Mouse (Mus musculus) lung, embryonic 16.5 days (tissue): Measurements from ENCODE around the gene Nck2. TPM values are rescaled to one million over a fixed set of nuclear protein-coding genes. Genes with fewer than 3 reads are reported as not detected.

Source experiments
- ATAC-seq: fragments of 200-750 bp; cut with Nextera tagmentation; 2 replicates; pipeline ENCODE4 v1.8.0; 2017; ENCODE audit warnings: low read depth, mild to moderate bottlenecking, moderate library complexity
- H3K27ac ChIP-seq: fragments of 300-500 bp; sonication (generic); 2 replicates; pipeline ENCODE4 v1.5.1; 2014; ENCODE audit warnings: mild to moderate bottlenecking, control low read depth, low read length
- H3K27me3 ChIP-seq: fragments of 300-500 bp; sonication (generic); 2 replicates; pipeline ENCODE4 v1.6.1; 2014; ENCODE audit warnings: low read depth, low read length, mixed read lengths; ENCODE audit not compliant: control insufficient read depth, insufficient read depth
- H3K36me3 ChIP-seq: fragments of 300-500 bp; sonication (generic); 2 replicates; pipeline ENCODE4 v1.6.1; 2014; ENCODE audit warnings: low read length; ENCODE audit not compliant: control insufficient read depth, insufficient read depth
- H3K4me1 ChIP-seq: fragments of 300-500 bp; sonication (generic); replicated peaks from 2 replicates; pipeline ENCODE4 v1.6.1; 2014; ENCODE audit warnings: low read length, mixed read lengths; ENCODE audit not compliant: control insufficient read depth, insufficient read depth
- H3K4me2 ChIP-seq: fragments of 300-500 bp; sonication (generic); 2 replicates; pipeline ENCODE4 v1.6.1; 2014; ENCODE audit warnings: low read depth, low read length, control low read depth
- H3K4me3 ChIP-seq: fragments of 300-500 bp; sonication (generic); 2 replicates; pipeline ENCODE4 v1.5.1; 2014; ENCODE audit warnings: mild to moderate bottlenecking, low read length, control low read depth
- H3K9ac ChIP-seq: fragments of 300-500 bp; sonication (generic); 2 replicates; pipeline ENCODE4 v1.6.1; 2014; ENCODE audit warnings: low read length, control low read depth
- H3K9me3 ChIP-seq: fragments of 300-500 bp; sonication (generic); 2 replicates; pipeline ENCODE4 v1.6.1; 2016; ENCODE audit warnings: low read length; ENCODE audit not compliant: control insufficient read depth
- WGBS: fragments of 180-500 bp; shearing (Covaris S2); extraction: QIAGEN DNeasy Blood & Tissue Kit; methylation state at CpG from one replicate; pipeline ENCODE4 v1.1.7; 2014; 5-methylcytosine and 5-hydroxymethylcytosine counted together
- polyA plus RNA-seq: library from polyadenylated mRNA; unstranded; fragments of >200 nt; fragmentation: Nextera tagmentation; extraction: Ambion mirVana; gene quantifications from 2 replicates; pipeline ENCODE4 v1.2.1, GENCODE M21; 2015

The Nck2 gene
- polyA plus RNA-seq, 1 experiment from 2014 or later: 43.4 TPM

DNA sequence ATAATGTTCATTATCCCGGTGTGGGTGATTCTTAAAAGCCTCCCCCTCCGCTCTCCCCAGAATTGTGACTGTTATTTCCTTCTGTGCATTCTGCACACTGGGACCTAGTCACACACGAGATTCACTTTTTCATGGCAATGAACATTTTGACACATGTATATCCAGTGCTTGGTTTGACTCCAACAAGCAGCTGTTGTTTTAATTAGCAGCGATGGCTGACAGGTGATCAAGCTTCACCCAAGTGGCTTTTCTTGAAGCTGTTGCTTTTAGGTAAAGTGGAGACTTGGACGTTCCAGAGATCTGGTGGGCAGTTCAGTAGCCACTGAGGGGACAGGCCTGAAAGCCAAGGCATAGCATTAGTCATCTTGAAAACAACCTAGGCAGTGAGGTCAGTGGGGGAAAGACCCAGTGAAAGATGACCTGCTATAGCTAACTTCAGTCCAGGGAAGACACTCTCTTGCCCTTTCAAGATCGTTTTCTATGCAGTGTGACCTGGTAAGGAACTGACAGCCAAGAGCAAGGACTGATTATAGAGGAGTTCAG lies 17.3 kb upstream of the Nck2 start:
- no peak overlapping the region for H3K9ac ChIP-seq
- ATAC-seq: no peak
- H3K9me3 ChIP-seq: no peaks in the 10 kb centered on the region
- WGBS: 56% methylated on average over 6 of the region's 6 CpGs
- H3K4me3 ChIP-seq: no peak overlapping the region
- no peaks in the 10 kb centered on the region for H3K36me3 ChIP-seq
- H3K27me3 ChIP-seq: no peaks in the 10 kb centered on the region
- H3K27ac ChIP-seq: no peak overlapping the region; the same call in 1 of the 2 replicates
- peaks cover 7% of the 10 kb centered on the region; the same call in 1 of the 2 replicates for H3K4me1 ChIP-seq
- no peak overlapping the region for H3K4me2 ChIP-seq

DNA sequence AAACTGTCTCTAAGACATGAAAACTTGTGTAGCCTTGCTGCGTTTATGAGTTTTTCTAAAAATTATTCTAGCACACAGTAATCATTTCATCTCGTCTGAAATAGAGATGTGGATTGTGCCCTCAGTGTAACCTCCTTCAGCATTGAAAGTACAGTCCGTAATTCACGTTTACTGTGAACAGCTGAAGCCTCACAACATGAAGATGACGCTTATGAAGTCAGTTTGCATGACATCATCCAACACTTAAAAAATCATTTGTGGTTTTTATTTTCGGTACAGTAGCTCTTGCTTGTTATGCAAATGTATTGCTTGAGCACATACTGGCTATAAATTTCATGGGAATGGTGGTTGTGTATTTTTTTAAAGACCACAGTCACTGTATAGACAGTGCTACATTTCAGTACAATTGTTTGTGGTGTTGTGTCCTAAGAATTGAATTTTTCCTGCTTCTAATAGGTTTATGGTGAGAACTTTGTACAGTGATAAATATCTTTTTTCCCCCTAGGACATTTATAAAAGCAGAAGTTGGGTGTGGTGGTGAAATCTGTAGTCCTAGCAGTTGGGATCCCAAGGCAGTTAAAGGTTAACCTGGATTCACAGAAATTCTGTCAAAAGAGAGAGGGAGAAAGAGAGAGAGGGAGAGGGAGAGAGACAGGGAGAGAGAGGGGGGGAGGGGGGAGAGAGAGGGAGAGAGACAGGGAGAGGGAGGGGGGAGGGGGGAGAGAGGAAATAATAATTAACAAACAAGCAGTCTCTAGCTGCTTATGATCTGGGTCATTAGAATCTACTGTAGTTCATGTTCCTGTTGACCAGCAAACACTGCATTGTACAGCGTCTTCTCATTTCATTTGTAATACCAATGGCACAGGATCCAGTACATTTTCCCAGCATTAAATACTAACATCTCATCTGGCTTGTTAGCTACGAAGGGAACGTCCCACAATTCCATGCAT lies 14.2 kb upstream of the Nck2 start:
- H3K4me2 ChIP-seq: no peak overlapping the region
- no peaks in the 10 kb centered on the region for H3K9me3 ChIP-seq
- WGBS: 75% methylated on average over 9 of the region's 9 CpGs
- H3K4me3 ChIP-seq: no peak overlapping the region
- no peak overlapping the region for H3K9ac ChIP-seq
- H3K4me1 ChIP-seq: peaks cover 7% of the 10 kb centered on the region; the same call in 1 of the 2 replicates
- H3K27ac ChIP-seq: no peak overlapping the region
- ATAC-seq: no peak
- H3K27me3 ChIP-seq: no peaks in the 10 kb centered on the region
- H3K36me3 ChIP-seq: no peaks in the 10 kb centered on the region

DNA sequence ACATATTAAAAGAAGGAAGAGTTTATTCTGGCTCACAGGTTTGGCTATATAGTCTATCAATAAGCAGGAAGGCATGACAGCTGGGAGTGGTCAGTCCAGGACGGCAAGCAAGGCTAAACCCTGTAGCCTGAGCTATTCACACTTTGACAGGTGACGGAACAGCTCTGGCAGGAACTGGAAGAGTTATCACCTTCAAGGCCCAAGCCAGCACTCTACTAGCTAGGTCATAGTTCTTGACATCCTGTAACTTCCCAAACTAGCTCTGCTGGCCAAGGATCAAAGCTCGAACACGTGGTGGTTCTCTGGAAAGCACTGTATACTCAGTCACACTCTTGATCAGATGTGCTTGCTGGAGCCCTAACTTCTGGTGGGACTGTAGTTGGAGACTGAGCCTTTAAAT lies 10.5 kb upstream of the Nck2 start:
- WGBS: 49% methylated on average over 4 of the region's 4 CpGs
- Histone ChIP-seq H3K9me3 (no peaks in the 10 kb centered on the region), H3K4me3 (no peak overlapping the region), H3K36me3 (no peaks in the 10 kb centered on the region), H3K27ac (no peak overlapping the region), H3K4me2 (no peak overlapping the region), H3K27me3 (no peaks in the 10 kb centered on the region), H3K9ac (no peak overlapping the region), H3K4me1 (no peaks in the 10 kb centered on the region)
- no peak for ATAC-seq

DNA sequence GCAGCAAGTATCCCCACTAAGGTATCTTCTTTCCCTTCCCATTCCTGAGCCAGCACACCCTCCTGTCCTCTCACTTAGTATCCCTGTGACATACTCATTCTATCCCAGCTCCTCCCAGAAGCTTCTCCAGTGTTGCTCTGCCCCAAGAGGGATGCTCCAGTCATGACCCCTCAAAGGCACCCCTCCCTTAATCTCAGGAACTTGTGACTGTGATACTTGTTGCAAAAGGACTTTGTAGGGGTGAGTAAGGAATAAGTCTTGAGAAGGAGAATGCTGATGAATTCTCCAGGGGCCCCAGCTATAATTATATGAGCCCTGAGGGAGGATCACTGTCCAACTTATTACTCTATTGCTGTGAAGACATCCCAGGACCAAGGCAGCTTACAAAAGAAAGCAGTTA lies 7.8 kb upstream of the Nck2 start:
- H3K4me1 ChIP-seq: no peaks in the 10 kb centered on the region
- H3K27ac ChIP-seq: no peak overlapping the region
- H3K36me3 ChIP-seq: no peaks in the 10 kb centered on the region
- no peak for ATAC-seq
- no peak overlapping the region for H3K4me3 ChIP-seq
- H3K9ac ChIP-seq: no peak overlapping the region
- no peaks in the 10 kb centered on the region for H3K27me3 ChIP-seq
- no peaks in the 10 kb centered on the region for H3K9me3 ChIP-seq
- no peak overlapping the region for H3K4me2 ChIP-seq

DNA sequence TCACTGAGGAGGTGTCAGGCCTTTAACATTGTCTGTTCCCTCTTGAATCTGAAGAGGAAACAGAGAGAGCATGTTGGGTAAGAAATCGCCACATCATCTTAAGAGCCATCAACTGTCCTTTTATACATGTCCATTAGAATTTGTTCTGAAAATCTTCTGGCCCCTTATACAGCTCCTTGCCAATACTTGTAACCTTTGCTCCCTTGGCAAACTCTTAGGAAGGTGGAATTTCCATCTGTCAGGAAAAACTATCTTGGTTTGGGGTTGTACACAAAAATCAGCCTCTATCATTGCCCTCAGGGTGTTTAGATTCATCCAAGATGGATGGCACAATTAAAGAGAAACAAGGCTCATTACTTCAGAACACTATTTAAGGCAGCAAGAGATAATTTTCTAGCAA lies 5.1 kb upstream of the Nck2 start:
- Histone ChIP-seq H3K4me1 (peaks cover under 1% of the 10 kb centered on the region; the same call in 1 of the 2 replicates), H3K27me3 (no peaks in the 10 kb centered on the region), H3K4me2 (no peak overlapping the region), H3K9me3 (no peaks in the 10 kb centered on the region), H3K27ac (no peak overlapping the region), H3K9ac (no peak overlapping the region), H3K36me3 (no peaks in the 10 kb centered on the region), H3K4me3 (no peak overlapping the region)
- ATAC-seq: no peak
- WGBS: 84% methylated on average over 1 of the region's 1 CpGs

DNA sequence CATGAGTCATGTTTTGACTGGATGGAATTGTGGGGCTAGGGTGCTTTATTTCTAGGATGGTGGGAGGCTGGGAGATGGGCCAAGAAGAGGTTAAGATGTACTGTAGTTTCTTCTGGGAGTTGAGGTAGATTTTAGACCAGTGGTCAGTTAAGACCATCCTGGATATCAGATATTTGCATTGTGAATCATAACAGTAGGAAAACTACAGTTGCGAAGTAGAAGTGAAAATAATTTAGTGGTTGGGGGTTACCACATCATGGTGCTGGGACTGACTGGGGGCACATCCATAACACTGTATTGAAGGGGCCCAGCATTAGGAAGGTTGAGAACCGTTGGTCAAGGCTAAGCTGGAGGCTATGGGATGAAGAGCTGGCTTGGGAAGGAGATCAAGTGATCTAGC lies 1.8 kb upstream of the Nck2 start:
- Histone ChIP-seq H3K4me1 (peaks cover 17% of the 10 kb centered on the region), H3K27ac (no peak overlapping the region), H3K4me2 (no peak overlapping the region), H3K27me3 (no peaks in the 10 kb centered on the region), H3K9ac (no peak overlapping the region), H3K36me3 (no peaks in the 10 kb centered on the region), H3K9me3 (no peaks in the 10 kb centered on the region), H3K4me3 (no peak overlapping the region)
- 88% methylated on average over 2 of the region's 2 CpGs for WGBS
- no peak for ATAC-seq

DNA sequence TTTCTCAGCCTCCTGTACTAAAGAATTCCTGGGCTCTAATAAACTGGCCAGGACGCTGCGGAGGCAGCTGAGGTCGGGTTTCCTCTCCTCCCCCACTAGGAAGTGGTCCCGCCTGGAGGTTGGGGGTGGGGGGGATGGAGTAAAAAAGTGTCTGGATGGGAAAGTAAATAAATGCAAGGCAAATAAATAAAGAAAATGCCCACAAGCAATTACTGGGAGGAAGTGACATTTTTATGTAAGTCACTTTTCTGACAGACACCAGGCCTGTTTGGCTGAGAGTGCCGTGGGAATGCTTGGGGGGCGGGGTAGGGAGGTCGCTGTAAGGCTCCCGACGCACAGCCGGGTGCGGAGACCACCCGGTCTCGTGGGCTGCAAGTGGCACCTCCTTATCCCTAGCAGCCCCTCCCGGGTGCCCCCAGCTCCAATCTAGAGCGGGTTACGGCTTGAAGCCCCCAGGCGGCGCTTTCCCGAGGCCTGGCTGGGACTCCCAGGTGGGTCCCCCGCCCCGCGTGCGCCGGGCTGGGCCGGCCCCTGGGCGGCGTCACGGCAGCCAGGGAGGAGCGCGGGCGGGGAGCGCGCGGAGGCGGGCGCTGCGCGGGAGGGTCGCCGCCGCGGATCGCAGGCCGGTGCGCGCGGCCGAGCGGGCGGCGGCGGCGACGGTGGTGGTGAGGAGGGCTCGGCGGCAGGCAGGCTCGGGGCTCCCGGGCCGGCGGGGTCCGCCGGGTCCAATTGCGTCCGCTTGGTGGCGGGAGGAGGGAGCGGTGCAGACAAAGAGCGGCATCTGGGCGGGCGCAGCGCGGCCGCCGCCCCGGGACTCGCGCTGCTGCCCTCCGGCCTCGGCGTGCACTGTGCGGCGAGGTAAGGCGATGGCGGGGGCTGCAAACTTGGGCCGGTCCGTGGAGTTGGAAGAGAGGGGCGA lies 1.1 kb downstream of the Nck2 start:
- Histone ChIP-seq H3K36me3 (no peaks in the 10 kb centered on the region), H3K4me2 (peak overlapping the region; percentile 92), H3K9me3 (no peaks in the 10 kb centered on the region), H3K27ac (peak overlapping the region; percentile 92), H3K4me3 (peak overlapping the region; percentile 97), H3K4me1 (peaks cover 34% of the 10 kb centered on the region), H3K9ac (peak overlapping the region; percentile 96), H3K27me3 (no peaks in the 10 kb centered on the region)
- ATAC-seq: peak; percentile 96
- under 1% methylated on average over 25 of the region's 86 CpGs for WGBS

DNA sequence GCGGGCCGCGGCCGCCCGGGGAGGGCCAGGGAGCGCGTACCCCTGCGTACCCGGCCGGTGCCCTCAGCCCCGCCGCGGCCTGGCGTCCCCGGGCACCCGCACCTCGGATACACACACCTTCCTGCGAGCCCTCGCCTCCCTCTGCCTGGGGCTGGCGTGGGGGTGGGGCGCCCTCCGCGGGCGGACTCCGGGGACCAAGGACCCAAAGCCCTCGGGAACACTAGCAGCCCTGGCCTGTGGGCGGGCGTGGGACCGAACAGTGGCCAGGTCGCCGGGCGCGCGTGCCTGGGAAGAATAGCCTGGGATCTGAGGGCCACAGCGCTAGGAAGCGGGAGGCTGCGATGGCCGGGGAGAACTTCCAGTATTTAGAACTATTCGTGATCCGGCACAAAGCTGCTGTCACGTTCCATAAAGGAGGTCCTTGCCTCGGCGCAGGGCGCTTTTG lies 1.7 kb downstream of the Nck2 start:
- Histone ChIP-seq H3K27me3 (no peaks in the 10 kb centered on the region), H3K9ac (peak overlapping the region; percentile 96), H3K9me3 (no peaks in the 10 kb centered on the region), H3K4me3 (peak overlapping the region; percentile 97), H3K4me2 (peak overlapping the region; percentile 92), H3K4me1 (peaks cover 37% of the 10 kb centered on the region), H3K36me3 (no peaks in the 10 kb centered on the region), H3K27ac (peak overlapping the region; percentile 92)
- under 1% methylated on average over 42 of the region's 44 CpGs for WGBS
- peak; percentile 66 for ATAC-seq
